Mouse (Mus musculus) liver, adult 2 months (tissue): ENCODE results near the gene Wfdc18.

ENCODE experiments used
- CTCF ChIP-seq: fragments of 200-500 bp; IDR thresholded peaks from 2 replicates; pipeline ENCODE4 v1.5.1; 2011; ENCODE audit warnings: low read depth, low read length, control low read depth
- POLR2A ChIP-seq: fragments of 200-500 bp; IDR thresholded peaks from 2 replicates; pipeline ENCODE4 v1.6.1; 2011; ENCODE audit warnings: low read length, control low read depth; ENCODE audit not compliant: insufficient read depth; ENCODE audit errors: extremely low read depth

DNA sequence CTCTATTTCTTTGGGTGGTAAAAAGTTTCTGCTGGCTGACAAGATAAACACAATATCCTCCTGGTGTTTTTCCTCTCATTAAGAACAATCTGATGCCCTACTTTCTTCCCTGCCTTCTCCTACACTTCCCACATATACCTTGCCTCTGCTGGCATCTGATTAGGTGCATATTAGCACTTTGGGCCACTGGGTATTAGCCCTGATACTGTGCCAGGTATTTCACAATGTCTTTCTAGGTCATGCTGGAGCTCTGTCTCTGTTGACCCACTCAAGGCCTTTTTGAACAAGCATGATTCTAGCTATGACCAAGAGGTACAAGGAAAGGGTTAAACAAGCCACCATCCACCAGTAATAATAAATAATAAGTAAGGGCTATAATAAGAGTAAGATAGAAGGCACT, 37.1 kb upstream of the Wfdc18 start:
- TF ChIP-seq CTCF = no peak
- no peak for TF ChIP-seq POLR2A
